Mouse (Mus musculus): ENCODE measurements at regions not wholly inside any gene's neighbourhood (a gene's known extent, or its start where the extent isn't known, plus 50 kb on each side); places are given as distances from the start of the nearest gene placed in this dataset.

- TF ChIP-seq POLR2A (IDR thresholded peaks at IDR 0.05; ENCODE audit: low read depth, low read length): no peak
- no peak for TF ChIP-seq CTCF (IDR thresholded peaks at IDR 0.05; ENCODE audit: extremely low read depth, insufficient read depth, insufficient read length, insufficient replicate concordance)
Measured at GRCm38 (mm10) chr13:59315811-59316210, 269.2 kb downstream of the Agtpbp1 start.

Measured in spleen, adult 2 months (tissue).